Mouse (Mus musculus): ENCODE results near the gene Maml2. TPM values are rescaled to one million over a fixed set of nuclear protein-coding genes. Genes with fewer than 3 reads are reported as not detected.

Maml2 gene
- polyA plus RNA-seq, 1 experiment from 2014 or later = 3.1 TPM

- no peak for TF ChIP-seq CTCF (IDR thresholded peaks at IDR 0.05; ENCODE audit: low read depth)
- WGBS = 68% methylated on average over 9 of the region's 9 CpGs
- Histone ChIP-seq H3K36me3 (ENCODE audit: control insufficient read depth, insufficient read depth) (no peaks in the 10 kb centered on the region), H3K9ac (ENCODE audit: low read depth, low read length) (no peak overlapping the region), H3K9me3 (ENCODE audit: control insufficient read depth) (no peaks in the 10 kb centered on the region), H3K27ac (ENCODE audit: low read depth, low read length) (no peak overlapping the region), H3K4me2 (replicated peaks; ENCODE audit: low read depth) (no peak overlapping the region), H3K4me1 (replicated peaks; ENCODE audit: control insufficient read depth, insufficient read depth, low read length) (no peaks in the 10 kb centered on the region), H3K27me3 (replicated peaks; ENCODE audit: control insufficient read depth, insufficient read depth, low read length) (no peaks in the 10 kb centered on the region), H3K4me3 (ENCODE audit: low read depth, low read length) (no peak overlapping the region)
- no peak for ATAC-seq
Observed at GRCm38 (mm10) chr9:13688997-13689396, 391.2 kb downstream of the Maml2 start.

GRCm38 (mm10) chr9:13690321-13690720 lies 392.6 kb downstream of the Maml2 start:
- TF ChIP-seq CTCF (IDR thresholded peaks at IDR 0.05; ENCODE audit: low read depth) = no peak
- Histone ChIP-seq H3K27me3 (replicated peaks; ENCODE audit: control insufficient read depth, insufficient read depth, low read length) (no peaks in the 10 kb centered on the region), H3K4me1 (replicated peaks; ENCODE audit: control insufficient read depth, insufficient read depth, low read length) (no peaks in the 10 kb centered on the region), H3K36me3 (ENCODE audit: control insufficient read depth, insufficient read depth) (no peaks in the 10 kb centered on the region), H3K9me3 (ENCODE audit: control insufficient read depth) (no peaks in the 10 kb centered on the region), H3K4me3 (ENCODE audit: low read depth, low read length) (no peak overlapping the region), H3K9ac (ENCODE audit: low read depth, low read length) (no peak overlapping the region), H3K27ac (ENCODE audit: low read depth, low read length) (no peak overlapping the region), H3K4me2 (replicated peaks; ENCODE audit: low read depth) (no peak overlapping the region)
- 55% methylated on average over 8 of the region's 8 CpGs for WGBS
- ATAC-seq = no peak

GRCm38 (mm10) chr9:13693693-13694284 lies 396.0 kb downstream of the Maml2 start:
- Histone ChIP-seq H3K9ac (ENCODE audit: low read depth, low read length) (no peak overlapping the region), H3K4me3 (ENCODE audit: low read depth, low read length) (no peak overlapping the region), H3K27ac (ENCODE audit: low read depth, low read length) (no peak overlapping the region), H3K36me3 (ENCODE audit: control insufficient read depth, insufficient read depth) (no peaks in the 10 kb centered on the region), H3K4me1 (replicated peaks; ENCODE audit: control insufficient read depth, insufficient read depth, low read length) (no peaks in the 10 kb centered on the region), H3K27me3 (replicated peaks; ENCODE audit: control insufficient read depth, insufficient read depth, low read length) (no peaks in the 10 kb centered on the region), H3K9me3 (ENCODE audit: control insufficient read depth) (no peaks in the 10 kb centered on the region), H3K4me2 (replicated peaks; ENCODE audit: low read depth) (no peak overlapping the region)
- ATAC-seq = no peak
- no peak for TF ChIP-seq CTCF (IDR thresholded peaks at IDR 0.05; ENCODE audit: low read depth)
- 76% methylated on average over 3 of the region's 3 CpGs for WGBS

GRCm38 (mm10) chr9:13694293-13694692 lies 396.5 kb downstream of the Maml2 start:
- Histone ChIP-seq H3K4me1 (replicated peaks; ENCODE audit: control insufficient read depth, insufficient read depth, low read length) (no peaks in the 10 kb centered on the region), H3K9me3 (ENCODE audit: control insufficient read depth) (no peaks in the 10 kb centered on the region), H3K4me3 (ENCODE audit: low read depth, low read length) (no peak overlapping the region), H3K4me2 (replicated peaks; ENCODE audit: low read depth) (no peak overlapping the region), H3K9ac (ENCODE audit: low read depth, low read length) (no peak overlapping the region), H3K27me3 (replicated peaks; ENCODE audit: control insufficient read depth, insufficient read depth, low read length) (no peaks in the 10 kb centered on the region), H3K27ac (ENCODE audit: low read depth, low read length) (no peak overlapping the region), H3K36me3 (ENCODE audit: control insufficient read depth, insufficient read depth) (no peaks in the 10 kb centered on the region)
- no peak for ATAC-seq
- no peak for TF ChIP-seq CTCF (IDR thresholded peaks at IDR 0.05; ENCODE audit: low read depth)
- WGBS = 52% methylated on average over 5 of the region's 5 CpGs

GRCm38 (mm10) chr9:13697041-13697811 lies 399.5 kb downstream of the Maml2 start:
- H3K27me3 ChIP-seq (replicated peaks; ENCODE audit: control insufficient read depth, insufficient read depth, low read length) = no peaks in the 10 kb centered on the region
- no peak overlapping the region for H3K4me3 ChIP-seq (ENCODE audit: low read depth, low read length)
- no peak overlapping the region for H3K9ac ChIP-seq (ENCODE audit: low read depth, low read length)
- H3K36me3 ChIP-seq (ENCODE audit: control insufficient read depth, insufficient read depth) = no peaks in the 10 kb centered on the region
- H3K9me3 ChIP-seq (ENCODE audit: control insufficient read depth) = no peaks in the 10 kb centered on the region
- ATAC-seq = no peak
- H3K4me2 ChIP-seq (replicated peaks; ENCODE audit: low read depth) = no peak overlapping the region
- H3K4me1 ChIP-seq (replicated peaks; ENCODE audit: control insufficient read depth, insufficient read depth, low read length) = no peaks in the 10 kb centered on the region
- TF ChIP-seq CTCF (IDR thresholded peaks at IDR 0.05; ENCODE audit: low read depth) = 0 out of 2 replicates have a peak, but pooled peaks have one; percentile 10
- 62% methylated on average over 4 of the region's 4 CpGs for WGBS
- H3K27ac ChIP-seq (ENCODE audit: low read depth, low read length) = peak overlapping the region; percentile 37

GRCm38 (mm10) chr9:13697869-13698268 lies 400.1 kb downstream of the Maml2 start:
- no peaks in the 10 kb centered on the region for H3K36me3 ChIP-seq (ENCODE audit: control insufficient read depth, insufficient read depth)
- ATAC-seq = no peak
- TF ChIP-seq CTCF (IDR thresholded peaks at IDR 0.05; ENCODE audit: low read depth) = no peak
- H3K4me2 ChIP-seq (replicated peaks; ENCODE audit: low read depth) = no peak overlapping the region
- H3K9ac ChIP-seq (ENCODE audit: low read depth, low read length) = no peak overlapping the region
- no peaks in the 10 kb centered on the region for H3K27me3 ChIP-seq (replicated peaks; ENCODE audit: control insufficient read depth, insufficient read depth, low read length)
- no peaks in the 10 kb centered on the region for H3K9me3 ChIP-seq (ENCODE audit: control insufficient read depth)
- H3K27ac ChIP-seq (ENCODE audit: low read depth, low read length) = no peak overlapping the region
- H3K4me3 ChIP-seq (ENCODE audit: low read depth, low read length) = no peak overlapping the region
- H3K4me1 ChIP-seq (replicated peaks; ENCODE audit: control insufficient read depth, insufficient read depth, low read length) = no peaks in the 10 kb centered on the region
- WGBS = 73% methylated on average over 4 of the region's 4 CpGs

Measured in intestine, postnatal 0 days (tissue).